Mouse (Mus musculus): Measurements from ENCODE around the gene Neb. TPM values are rescaled to one million over a fixed set of nuclear protein-coding genes. Genes with fewer than 3 reads are reported as not detected.
A peak's percentile ranks its signal among the peaks of the same experiment; 100 is the strongest.

Neb gene
- polyA plus RNA-seq, 1 experiment from 2014 or later = 2.5 TPM

GRCm38 (mm10) chr2:52335556-52335955 is 42.7 kb downstream of the Neb start:
- no peaks in the 10 kb centered on the region for H3K9me3 ChIP-seq (replicated peaks)
- no peak for ATAC-seq (replicated peaks; ENCODE audit: insufficient number of reproducible peaks, insufficient read depth, low FRiP score, low read depth)
- H3K27me3 ChIP-seq = no peaks in the 10 kb centered on the region
- H3K4me2 ChIP-seq = no peak overlapping the region
- no peak overlapping the region for H3K4me3 ChIP-seq
- no peak overlapping the region for H3K27ac ChIP-seq
- 78% methylated on average over 13 of the region's 13 CpGs for WGBS
- no peak overlapping the region for H3K9ac ChIP-seq
- peaks cover 22% of the 10 kb centered on the region; the same call in 1 of the 2 replicates for H3K4me1 ChIP-seq (replicated peaks)
- no peaks in the 10 kb centered on the region for H3K36me3 ChIP-seq

- Histone ChIP-seq H3K9ac (no peak overlapping the region), H3K9me3 (replicated peaks) (no peaks in the 10 kb centered on the region), H3K4me2 (no peak overlapping the region), H3K27me3 (no peaks in the 10 kb centered on the region), H3K27ac (no peak overlapping the region), H3K4me1 (replicated peaks) (peaks cover 22% of the 10 kb centered on the region; the same call in 1 of the 2 replicates), H3K4me3 (no peak overlapping the region), H3K36me3 (no peaks in the 10 kb centered on the region)
- ATAC-seq (replicated peaks; ENCODE audit: insufficient number of reproducible peaks, insufficient read depth, low FRiP score, low read depth) = no peak
- WGBS = 83% methylated on average over 8 of the region's 8 CpGs
Measured at GRCm38 (mm10) chr2:52335087-52335486, 43.2 kb downstream of the Neb start.

GRCm38 (mm10) chr2:52333535-52333934 is 44.7 kb downstream of the Neb start:
- ATAC-seq (replicated peaks; ENCODE audit: insufficient number of reproducible peaks, insufficient read depth, low FRiP score, low read depth) = no peak
- Histone ChIP-seq H3K36me3 (no peaks in the 10 kb centered on the region), H3K9me3 (replicated peaks) (no peaks in the 10 kb centered on the region), H3K4me1 (replicated peaks) (peaks cover 22% of the 10 kb centered on the region; the same call in 1 of the 2 replicates), H3K4me2 (no peak overlapping the region), H3K27me3 (no peaks in the 10 kb centered on the region), H3K9ac (no peak overlapping the region), H3K4me3 (no peak overlapping the region), H3K27ac (no peak overlapping the region)
- 19% methylated on average over 2 of the region's 2 CpGs for WGBS

GRCm38 (mm10) chr2:52331761-52332160 is 46.5 kb downstream of the Neb start:
- Histone ChIP-seq H3K27me3 (no peaks in the 10 kb centered on the region), H3K4me1 (replicated peaks) (peaks cover 22% of the 10 kb centered on the region; the same call in 1 of the 2 replicates), H3K9me3 (replicated peaks) (no peaks in the 10 kb centered on the region), H3K36me3 (no peaks in the 10 kb centered on the region), H3K9ac (no peak overlapping the region), H3K4me3 (no peak overlapping the region), H3K4me2 (no peak overlapping the region), H3K27ac (no peak overlapping the region)
- ATAC-seq (replicated peaks; ENCODE audit: insufficient number of reproducible peaks, insufficient read depth, low FRiP score, low read depth) = no peak; the same call in 1 of the 2 replicates
- 71% methylated on average over 3 of the region's 3 CpGs for WGBS

GRCm38 (mm10) chr2:52327244-52327815 is 50.9 kb downstream of the Neb start:
- no peak for ATAC-seq (replicated peaks; ENCODE audit: insufficient number of reproducible peaks, insufficient read depth, low FRiP score, low read depth)
- H3K27ac ChIP-seq = no peak overlapping the region

GRCm38 (mm10) chr2:52321866-52322265 is 56.4 kb downstream of the Neb start:
- Histone ChIP-seq H3K4me3 (no peak overlapping the region), H3K9ac (no peak overlapping the region), H3K27me3 (no peaks in the 10 kb centered on the region), H3K4me2 (no peak overlapping the region), H3K4me1 (replicated peaks) (peaks cover 13% of the 10 kb centered on the region), H3K9me3 (replicated peaks) (no peaks in the 10 kb centered on the region), H3K27ac (peak overlapping the region; percentile 34), H3K36me3 (no peaks in the 10 kb centered on the region)
- 71% methylated on average over 3 of the region's 3 CpGs for WGBS
- no peak for ATAC-seq (replicated peaks; ENCODE audit: insufficient number of reproducible peaks, insufficient read depth, low FRiP score, low read depth)

More at GRCm38 (mm10) chr2:52327244-52327815, 50.9 kb downstream of the Neb start:
- H3K9ac ChIP-seq = no peak overlapping the region
- peaks cover 15% of the 10 kb centered on the region; the same call in 1 of the 2 replicates for H3K4me1 ChIP-seq (replicated peaks)
- 81% methylated on average over 4 of the region's 4 CpGs for WGBS
- no peak overlapping the region for H3K4me2 ChIP-seq
- no peaks in the 10 kb centered on the region for H3K27me3 ChIP-seq
- no peaks in the 10 kb centered on the region for H3K36me3 ChIP-seq
- no peaks in the 10 kb centered on the region for H3K9me3 ChIP-seq (replicated peaks)
- no peak overlapping the region for H3K4me3 ChIP-seq

GRCm38 (mm10) chr2:52320175-52320574 is 58.1 kb downstream of the Neb start:
- no peaks in the 10 kb centered on the region for H3K36me3 ChIP-seq
- H3K27me3 ChIP-seq = no peaks in the 10 kb centered on the region
- no peak for ATAC-seq (replicated peaks; ENCODE audit: insufficient number of reproducible peaks, insufficient read depth, low FRiP score, low read depth)
- no peak overlapping the region for H3K27ac ChIP-seq
- peaks cover 13% of the 10 kb centered on the region for H3K4me1 ChIP-seq (replicated peaks)
- WGBS = 82% methylated on average over 2 of the region's 2 CpGs
- H3K4me2 ChIP-seq = no peak overlapping the region
- H3K9ac ChIP-seq = no peak overlapping the region
- H3K4me3 ChIP-seq = no peak overlapping the region
- no peaks in the 10 kb centered on the region for H3K9me3 ChIP-seq (replicated peaks)

- Histone ChIP-seq H3K4me3 (no peak overlapping the region), H3K36me3 (no peaks in the 10 kb centered on the region), H3K4me2 (peak overlapping the region; percentile 25; the same call in 1 of the 2 replicates), H3K9me3 (replicated peaks) (no peaks in the 10 kb centered on the region), H3K27me3 (no peaks in the 10 kb centered on the region), H3K4me1 (replicated peaks) (peaks cover 11% of the 10 kb centered on the region), H3K27ac (peak overlapping the region; percentile 71), H3K9ac (no peak overlapping the region)
- WGBS = 24% methylated on average over 5 of the region's 5 CpGs
- no peak; the same call in 1 of the 2 replicates for ATAC-seq (replicated peaks; ENCODE audit: insufficient number of reproducible peaks, insufficient read depth, low FRiP score, low read depth)
Measured at GRCm38 (mm10) chr2:52319020-52319567, 59.2 kb downstream of the Neb start.

- Histone ChIP-seq H3K27me3 (no peaks in the 10 kb centered on the region), H3K4me1 (replicated peaks) (peaks cover 11% of the 10 kb centered on the region), H3K9me3 (replicated peaks) (no peaks in the 10 kb centered on the region), H3K36me3 (no peaks in the 10 kb centered on the region), H3K27ac (no peak overlapping the region), H3K4me3 (no peak overlapping the region), H3K9ac (no peak overlapping the region), H3K4me2 (no peak overlapping the region)
- no peak for ATAC-seq (replicated peaks; ENCODE audit: insufficient number of reproducible peaks, insufficient read depth, low FRiP score, low read depth)
- WGBS = 71% methylated on average over 4 of the region's 4 CpGs
Measured at GRCm38 (mm10) chr2:52317471-52317870, 60.8 kb downstream of the Neb start.

- H3K36me3 ChIP-seq = no peaks in the 10 kb centered on the region
- WGBS = 28% methylated on average over 3 of the region's 3 CpGs
- H3K4me1 ChIP-seq (replicated peaks) = peaks cover 11% of the 10 kb centered on the region
- no peak for ATAC-seq (replicated peaks; ENCODE audit: insufficient number of reproducible peaks, insufficient read depth, low FRiP score, low read depth)
- no peak overlapping the region for H3K4me3 ChIP-seq
- H3K27ac ChIP-seq = no peak overlapping the region
- H3K9me3 ChIP-seq (replicated peaks) = no peaks in the 10 kb centered on the region
- H3K27me3 ChIP-seq = no peaks in the 10 kb centered on the region
- no peak overlapping the region for H3K9ac ChIP-seq
- no peak overlapping the region for H3K4me2 ChIP-seq
Measured at GRCm38 (mm10) chr2:52315737-52316136, 62.5 kb downstream of the Neb start.

GRCm38 (mm10) chr2:52314922-52315730 is 63.1 kb downstream of the Neb start:
- Histone ChIP-seq H3K27ac (no peak overlapping the region), H3K36me3 (no peaks in the 10 kb centered on the region), H3K4me2 (no peak overlapping the region), H3K4me3 (no peak overlapping the region), H3K4me1 (replicated peaks) (peaks cover 12% of the 10 kb centered on the region), H3K27me3 (no peaks in the 10 kb centered on the region), H3K9me3 (replicated peaks) (no peaks in the 10 kb centered on the region), H3K9ac (no peak overlapping the region)
- ATAC-seq (replicated peaks; ENCODE audit: insufficient number of reproducible peaks, insufficient read depth, low FRiP score, low read depth) = no peak
- WGBS = 82% methylated on average over 7 of the region's 7 CpGs
